Mouse (Mus musculus): ENCODE measurements around the gene Zmym1. TPM values are rescaled to one million over a fixed set of nuclear protein-coding genes. Genes with fewer than 3 reads are reported as not detected.
A peak's percentile ranks its signal among the peaks of the same experiment; 100 is the strongest.

Gene Zmym1
- total and polyA plus RNA-seq, 2 experiments from 2014 or later, result 14.9 to 16.2 TPM

DNA sequence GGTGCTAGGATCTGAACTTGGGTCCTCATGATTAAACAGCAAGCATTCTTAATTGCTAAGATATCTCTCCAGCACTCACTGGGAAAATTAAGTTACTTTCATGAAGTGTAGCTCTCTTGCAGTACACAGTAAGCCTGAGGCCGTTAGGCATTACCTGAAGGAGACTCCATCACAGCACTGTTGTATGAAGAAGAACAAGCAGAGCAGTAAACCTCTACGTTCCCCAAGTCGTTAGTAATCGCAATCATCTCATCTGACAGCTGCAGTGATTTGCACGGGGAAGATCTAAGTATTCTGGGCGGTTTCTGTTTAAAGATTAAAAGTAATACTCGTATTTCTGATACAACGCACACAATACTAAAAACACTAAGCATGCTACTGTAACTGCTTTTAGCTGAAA is 9.8 kb downstream of the Zmym1 start:
- Histone ChIP-seq H3K4me1 (ENCODE audit: insufficient read depth) (no peaks in the 10 kb centered on the region), H3K4me3 (ENCODE audit: low read depth, low read length) (no peak overlapping the region), H3K36me3 (ENCODE audit: insufficient read depth) (peaks cover 31% of the 10 kb centered on the region), H3K9ac (no peak overlapping the region), H3K9me3 (ENCODE audit: low read length) (no peaks in the 10 kb centered on the region), H3K27ac (ENCODE audit: low read depth, low read length) (no peak overlapping the region), H3K4me2 (ENCODE audit: low read depth) (no peak overlapping the region), H3K27me3 (ENCODE audit: insufficient read depth, low read length) (no peaks in the 10 kb centered on the region)
- ATAC-seq (no peak), DNase-seq (no peak)
- 82% methylated on average over 8 of the region's 8 CpGs for WGBS
- TF ChIP-seq CTCF (IDR thresholded peaks at IDR 0.05; ENCODE audit: low read depth), result no peak

DNA sequence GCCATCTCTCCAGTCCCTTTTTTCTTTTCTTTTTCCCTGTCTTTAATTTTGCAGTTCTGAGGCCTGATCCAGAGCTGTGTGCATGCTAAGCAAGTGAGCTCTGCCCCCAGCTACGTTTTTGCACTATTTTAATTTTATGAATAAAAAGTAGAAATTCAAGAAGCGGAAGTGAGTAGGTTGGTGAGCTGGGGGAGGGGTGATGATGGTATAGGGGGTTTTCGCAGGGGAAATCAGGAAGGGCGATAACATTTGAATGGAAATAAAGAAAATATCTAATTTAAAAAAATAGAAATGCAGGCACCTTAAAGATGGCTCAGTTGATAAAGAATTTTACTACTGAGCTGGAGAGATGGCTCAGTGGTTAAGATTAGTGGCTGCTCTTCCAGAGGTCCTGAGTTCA is 17.4 kb downstream of the Zmym1 start:
- Histone ChIP-seq H3K9ac (no peak overlapping the region), H3K4me2 (ENCODE audit: low read depth) (no peak overlapping the region), H3K4me1 (ENCODE audit: insufficient read depth) (no peaks in the 10 kb centered on the region), H3K36me3 (ENCODE audit: insufficient read depth) (peaks cover 24% of the 10 kb centered on the region), H3K27me3 (ENCODE audit: insufficient read depth, low read length) (no peaks in the 10 kb centered on the region), H3K4me3 (ENCODE audit: low read depth, low read length) (no peak overlapping the region), H3K27ac (ENCODE audit: low read depth, low read length) (no peak overlapping the region), H3K9me3 (ENCODE audit: low read length) (no peaks in the 10 kb centered on the region)
- no peak for TF ChIP-seq CTCF (IDR thresholded peaks at IDR 0.05; ENCODE audit: low read depth)
- 84% methylated on average over 4 of the region's 4 CpGs for WGBS
- DNase-seq, result no peak
- ATAC-seq, result no peak

DNA sequence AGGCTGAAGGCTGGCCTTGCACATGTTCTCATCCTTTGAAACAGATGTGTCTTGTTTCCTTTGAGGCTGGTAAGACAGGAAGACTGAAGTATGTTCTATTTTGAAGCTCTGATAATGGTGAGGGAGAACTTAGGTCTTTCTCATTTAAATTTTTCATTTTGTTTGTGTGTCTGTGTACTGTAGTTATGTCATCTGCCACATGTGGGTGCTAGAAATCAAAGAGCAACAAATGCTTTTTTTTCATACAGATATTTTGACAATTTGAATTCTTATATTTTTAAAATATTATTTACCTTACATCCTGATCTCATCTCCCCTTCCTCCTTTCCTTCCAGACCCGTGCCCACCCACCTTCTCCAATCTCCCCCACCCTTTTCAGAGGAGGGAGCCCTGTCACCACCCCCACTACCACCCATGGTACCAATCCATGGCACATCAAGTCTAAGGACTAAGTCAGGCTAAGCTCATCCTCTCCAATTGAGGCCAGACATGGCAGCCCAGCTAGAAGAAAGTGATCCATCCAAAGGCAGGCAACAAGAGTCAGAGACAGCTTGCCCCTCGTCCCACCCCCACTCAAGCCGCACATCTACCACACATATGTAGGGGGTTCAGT is 21.0 kb downstream of the Zmym1 start:
- H3K27ac ChIP-seq (ENCODE audit: low read depth, low read length), result no peak overlapping the region
- 87% methylated on average over 3 of the region's 3 CpGs for WGBS
- no peaks in the 10 kb centered on the region for H3K4me1 ChIP-seq (ENCODE audit: insufficient read depth)
- H3K4me2 ChIP-seq (ENCODE audit: low read depth), result no peak overlapping the region
- ATAC-seq (no peak), DNase-seq (no peak)
- no peaks in the 10 kb centered on the region for H3K9me3 ChIP-seq (ENCODE audit: low read length)
- peaks cover 42% of the 10 kb centered on the region for H3K36me3 ChIP-seq (ENCODE audit: insufficient read depth)
- no peak for TF ChIP-seq CTCF (IDR thresholded peaks at IDR 0.05; ENCODE audit: low read depth)
- H3K9ac ChIP-seq, result no peak overlapping the region
- no peaks in the 10 kb centered on the region for H3K27me3 ChIP-seq (ENCODE audit: insufficient read depth, low read length)
- H3K4me3 ChIP-seq (ENCODE audit: low read depth, low read length), result no peak overlapping the region

DNA sequence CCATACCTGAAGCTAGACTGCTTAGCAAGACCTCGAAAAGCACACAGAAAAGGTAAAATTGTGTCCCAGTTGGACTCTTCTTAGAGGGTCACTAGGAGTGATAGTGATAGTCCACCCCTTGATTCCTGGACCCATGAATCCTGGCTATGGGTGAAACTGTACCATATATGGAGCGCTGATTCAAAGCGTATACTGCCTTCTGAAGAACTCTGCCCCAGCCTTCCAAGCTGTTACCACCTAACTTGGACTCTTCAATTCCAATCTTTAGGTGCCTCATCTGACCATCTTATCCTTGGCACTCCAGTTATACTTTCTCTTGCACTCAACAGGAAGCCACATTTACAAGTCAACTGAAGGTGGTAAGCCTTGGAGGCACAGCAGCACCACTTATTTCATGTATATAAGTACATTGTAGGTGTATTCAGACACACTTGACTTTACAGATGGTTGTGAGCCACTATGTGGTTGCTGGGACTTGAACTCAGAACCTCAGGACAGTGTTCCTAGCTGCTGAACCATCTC is 22.1 kb downstream of the Zmym1 start:
- Histone ChIP-seq H3K9me3 (ENCODE audit: low read length) (no peaks in the 10 kb centered on the region), H3K27ac (ENCODE audit: low read depth, low read length) (no peak overlapping the region), H3K4me1 (ENCODE audit: insufficient read depth) (no peaks in the 10 kb centered on the region), H3K4me3 (ENCODE audit: low read depth, low read length) (no peak overlapping the region), H3K9ac (no peak overlapping the region), H3K36me3 (ENCODE audit: insufficient read depth) (peaks cover 51% of the 10 kb centered on the region), H3K27me3 (ENCODE audit: insufficient read depth, low read length) (no peaks in the 10 kb centered on the region), H3K4me2 (ENCODE audit: low read depth) (no peak overlapping the region)
- no peak for TF ChIP-seq CTCF (IDR thresholded peaks at IDR 0.05; ENCODE audit: low read depth)
- DNase-seq (no peak), ATAC-seq (no peak)
- 88% methylated on average over 3 of the region's 3 CpGs for WGBS

DNA sequence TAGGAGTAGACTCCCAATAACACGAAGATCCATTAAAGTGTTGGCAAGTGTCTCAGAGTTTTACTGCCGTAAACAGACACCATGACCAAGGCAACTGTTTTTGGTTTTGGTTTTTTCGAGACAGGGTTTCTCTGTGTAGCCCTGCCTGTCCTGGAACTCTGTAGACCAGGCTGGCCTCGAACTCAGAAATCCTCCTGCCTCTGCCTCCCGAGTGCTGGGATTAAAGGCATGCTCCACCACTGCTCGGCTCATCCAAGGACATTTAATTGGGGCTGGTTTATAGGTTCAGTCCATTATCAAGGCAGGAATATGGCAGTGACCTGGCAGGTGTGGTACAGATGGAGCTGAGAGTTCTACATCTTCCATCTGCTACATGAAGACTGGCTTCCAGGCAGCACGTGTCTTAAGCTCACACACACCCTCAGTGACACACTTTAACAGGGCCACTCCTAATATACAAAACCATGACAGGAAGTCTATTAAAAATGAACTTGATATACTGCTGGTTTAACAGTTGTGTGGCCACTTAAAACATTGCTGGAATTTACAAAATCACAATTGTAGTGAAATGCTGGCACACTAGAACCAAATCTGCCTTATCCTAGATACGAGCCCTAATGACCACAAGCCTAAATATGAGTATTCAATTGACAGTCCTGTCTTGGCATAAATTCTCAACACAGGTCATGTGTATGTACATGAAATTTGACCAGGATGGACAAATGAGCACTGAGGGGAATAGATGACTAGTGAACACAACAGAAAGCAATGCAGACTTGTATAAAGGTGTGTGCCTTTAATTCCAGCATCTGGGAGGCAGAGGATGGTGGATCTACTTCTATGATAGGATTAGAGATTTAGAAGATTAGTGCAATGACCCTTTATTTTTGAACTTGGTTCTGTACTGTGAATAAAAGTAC is 22.8 kb downstream of the Zmym1 start:
- DNase-seq, result peak; percentile 24
- no peaks in the 10 kb centered on the region for H3K9me3 ChIP-seq (ENCODE audit: low read length)
- peaks cover 58% of the 10 kb centered on the region for H3K36me3 ChIP-seq (ENCODE audit: insufficient read depth)

DNA sequence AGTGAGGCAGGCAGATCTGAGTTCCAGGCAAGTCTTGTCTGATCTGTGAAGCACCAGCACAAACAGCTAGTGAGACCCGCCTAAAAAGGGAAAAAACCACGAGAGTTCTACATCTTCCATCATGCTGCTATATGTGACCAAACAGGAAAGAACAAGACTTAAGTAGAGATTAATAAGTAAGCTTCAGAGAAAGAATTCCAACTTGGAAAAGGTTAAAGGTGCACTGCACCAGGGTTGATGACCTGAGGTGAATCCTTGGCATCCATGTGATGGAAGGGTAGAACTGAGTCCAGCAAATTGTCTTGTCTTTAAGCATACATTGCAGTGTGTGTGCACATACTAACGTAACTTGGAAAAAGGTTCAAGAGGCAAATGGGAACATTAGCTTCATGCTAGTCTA is 23.8 kb downstream of the Zmym1 start:
- Histone ChIP-seq H3K27me3 (ENCODE audit: insufficient read depth, low read length) (no peaks in the 10 kb centered on the region), H3K4me2 (ENCODE audit: low read depth) (no peak overlapping the region), H3K4me3 (ENCODE audit: low read depth, low read length) (no peak overlapping the region), H3K27ac (ENCODE audit: low read depth, low read length) (no peak overlapping the region), H3K9me3 (ENCODE audit: low read length) (no peaks in the 10 kb centered on the region), H3K36me3 (ENCODE audit: insufficient read depth) (peaks cover 67% of the 10 kb centered on the region), H3K9ac (no peak overlapping the region), H3K4me1 (ENCODE audit: insufficient read depth) (no peaks in the 10 kb centered on the region)
- DNase-seq (no peak), ATAC-seq (no peak)
- TF ChIP-seq CTCF (IDR thresholded peaks at IDR 0.05; ENCODE audit: low read depth), result no peak
- whole genome bisulfite sequencing, result 96% methylated on average over 3 of the region's 3 CpGs

More for the DNA sequence above, 22.8 kb downstream of the Zmym1 start:
- H3K27me3 ChIP-seq (ENCODE audit: insufficient read depth, low read length), result no peaks in the 10 kb centered on the region
- no peak overlapping the region for H3K27ac ChIP-seq (ENCODE audit: low read depth, low read length)
- H3K4me1 ChIP-seq (ENCODE audit: insufficient read depth), result no peaks in the 10 kb centered on the region
- H3K4me3 ChIP-seq (ENCODE audit: low read depth, low read length), result no peak overlapping the region
- no peak overlapping the region for H3K4me2 ChIP-seq (ENCODE audit: low read depth)
- no peak overlapping the region for H3K9ac ChIP-seq
- TF ChIP-seq CTCF (IDR thresholded peaks at IDR 0.05; ENCODE audit: low read depth), result no peak
- WGBS, result 79% methylated on average over 8 of the region's 8 CpGs
- ATAC-seq, result no peak; the same call in 1 of the 2 replicates

All from forebrain, postnatal 0 days (tissue).